Mouse (Mus musculus): Measurements from ENCODE around the gene Neil1.

Gene Neil1

DNA sequence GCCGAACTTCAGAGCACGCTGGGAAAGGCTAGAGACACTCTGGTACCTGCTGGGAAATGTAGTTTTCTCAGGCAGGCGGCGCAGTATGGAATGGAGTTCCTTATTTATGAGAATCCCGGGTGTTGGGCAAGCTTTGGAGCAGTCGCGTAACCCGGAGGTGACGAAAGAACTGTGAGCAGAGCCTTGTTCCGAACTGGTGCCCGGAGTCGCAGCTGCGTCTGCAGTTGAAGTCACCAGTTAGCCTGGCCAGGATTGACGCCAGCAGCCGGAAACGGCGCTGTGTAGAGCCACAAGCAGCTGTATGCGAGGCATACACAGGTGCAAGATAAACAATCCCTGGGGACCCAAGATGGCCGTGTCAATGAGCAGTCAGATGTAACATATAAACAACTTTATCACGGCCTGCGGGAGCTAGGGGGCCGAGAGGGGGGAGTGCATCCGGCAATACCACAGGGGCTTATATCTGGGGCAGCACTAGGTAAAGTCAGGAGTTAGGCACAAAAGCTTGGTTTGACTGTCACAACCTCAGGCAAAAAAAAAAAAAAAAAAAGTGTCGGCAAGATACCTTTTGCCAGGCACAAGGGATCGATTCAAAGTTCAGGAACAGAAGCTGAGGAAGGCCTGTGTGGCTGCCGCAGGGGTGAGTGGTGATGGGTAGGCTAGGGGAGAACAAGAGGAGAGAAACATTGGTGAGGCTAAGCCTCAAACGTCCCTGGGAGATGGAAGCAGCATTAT is at the start of gene Neil1:
Gene Neil1 (minus strand): TSS at position 162 of the 735 bp plus-strand sequence.
- peak; percentile 83 for DNase-seq (ENCODE audit: extremely low read depth, insufficient read length, low spot score)

DNA sequence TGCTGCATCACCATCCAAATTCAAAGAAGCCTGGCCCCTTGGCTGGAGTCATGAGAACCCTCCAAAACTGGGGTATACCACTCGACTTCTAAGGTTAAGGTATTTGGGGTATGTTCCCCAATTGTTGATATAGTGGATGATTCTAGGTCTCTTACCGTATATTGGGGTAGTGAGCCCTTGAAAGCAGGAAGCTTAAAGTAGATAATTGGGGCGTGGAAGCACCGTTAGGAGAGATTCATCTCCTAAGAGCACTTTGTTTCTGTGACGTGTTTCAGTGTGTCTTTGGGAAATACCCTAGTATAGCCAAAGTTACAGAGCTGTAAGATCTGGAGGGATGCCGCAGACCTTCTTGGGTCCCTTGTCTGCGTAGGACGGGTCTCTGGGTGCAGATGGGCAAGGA is 49.3 kb upstream of the Neil1 start:
- no peak for DNase-seq (ENCODE audit: extremely low read depth, insufficient read length, low spot score)

DNA sequence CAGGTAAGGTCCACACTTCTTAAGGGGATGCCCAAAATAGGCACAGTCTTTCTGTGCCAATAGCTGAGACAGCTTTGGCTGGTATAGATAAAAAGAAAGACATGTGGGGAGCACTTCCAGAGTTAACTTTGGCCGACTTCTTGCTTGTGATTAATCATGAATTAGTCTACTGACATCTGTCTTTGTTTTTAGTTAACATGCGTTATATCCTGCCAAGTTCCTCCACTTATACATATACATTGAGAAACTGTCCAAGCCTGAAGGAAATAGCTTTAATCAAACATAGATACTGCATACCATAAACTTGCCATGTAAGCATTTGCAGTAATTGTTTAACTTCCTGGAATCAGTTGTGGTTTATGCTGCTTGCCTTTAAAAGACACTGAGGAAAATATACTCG is 48.6 kb upstream of the Neil1 start:
- no peak for DNase-seq (ENCODE audit: extremely low read depth, insufficient read length, low spot score)

DNA sequence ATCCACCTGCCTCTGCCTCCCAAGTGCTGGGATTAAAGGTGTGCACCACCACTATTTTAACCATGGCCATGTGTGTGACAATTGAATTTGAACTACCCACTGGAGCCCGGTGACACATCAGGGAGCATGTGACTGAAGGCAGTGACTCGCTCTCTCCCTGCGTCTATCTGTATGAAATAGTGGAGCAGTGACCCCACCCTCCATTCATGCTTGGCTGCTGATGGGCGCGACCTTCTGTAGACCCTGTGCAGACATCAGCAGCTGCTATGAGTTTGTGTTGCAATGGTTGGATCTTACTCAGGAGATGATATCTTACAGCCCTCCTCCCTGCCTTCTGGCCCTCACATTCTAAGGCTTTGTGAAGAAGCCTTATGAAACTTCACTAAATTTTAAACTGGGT is 20.3 kb upstream of the Neil1 start:
- no peak for DNase-seq (ENCODE audit: extremely low read depth, insufficient read length, low spot score)

DNA sequence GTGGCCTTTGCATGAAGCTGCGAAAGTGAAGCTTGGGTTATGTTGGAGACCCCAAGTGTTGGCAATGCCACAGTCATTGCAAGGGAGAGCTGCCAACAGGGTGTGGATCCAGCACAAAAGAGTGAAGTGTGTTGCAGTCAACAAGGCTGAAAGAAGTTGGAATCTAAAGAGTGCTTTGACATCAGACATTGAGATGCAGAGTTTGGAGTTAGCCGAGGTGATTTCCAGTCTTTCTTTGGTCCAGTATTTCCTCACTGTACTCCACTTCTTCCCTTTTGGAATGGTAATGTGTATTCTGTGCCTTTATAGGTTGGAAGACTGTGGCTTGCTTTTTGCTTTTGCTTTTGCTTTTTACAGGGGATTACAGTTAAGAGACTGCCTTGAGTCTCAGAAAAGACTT is 18.1 kb upstream of the Neil1 start:
- DNase-seq (ENCODE audit: extremely low read depth, insufficient read length, low spot score) = no peak

DNA sequence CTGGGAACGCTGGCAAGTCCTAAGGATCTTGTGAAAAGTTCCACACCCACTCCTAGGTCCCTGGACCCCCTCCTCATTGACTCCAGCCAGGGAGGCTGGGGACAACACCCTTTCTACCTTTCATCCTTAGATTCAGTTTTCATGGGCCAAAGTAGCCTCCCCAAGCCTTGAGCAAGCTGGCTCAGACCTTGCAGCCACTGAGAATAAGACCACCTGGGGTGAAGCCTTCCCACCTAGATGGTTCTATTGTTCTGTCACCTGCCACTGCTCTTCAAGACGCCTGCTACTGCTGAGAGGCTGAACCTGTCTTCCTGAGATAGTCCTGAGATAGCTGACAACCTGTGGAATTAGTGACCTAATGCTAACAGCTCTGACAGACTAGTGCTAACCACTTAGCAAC is 15.0 kb upstream of the Neil1 start:
- no peak for DNase-seq (ENCODE audit: extremely low read depth, insufficient read length, low spot score)

DNA sequence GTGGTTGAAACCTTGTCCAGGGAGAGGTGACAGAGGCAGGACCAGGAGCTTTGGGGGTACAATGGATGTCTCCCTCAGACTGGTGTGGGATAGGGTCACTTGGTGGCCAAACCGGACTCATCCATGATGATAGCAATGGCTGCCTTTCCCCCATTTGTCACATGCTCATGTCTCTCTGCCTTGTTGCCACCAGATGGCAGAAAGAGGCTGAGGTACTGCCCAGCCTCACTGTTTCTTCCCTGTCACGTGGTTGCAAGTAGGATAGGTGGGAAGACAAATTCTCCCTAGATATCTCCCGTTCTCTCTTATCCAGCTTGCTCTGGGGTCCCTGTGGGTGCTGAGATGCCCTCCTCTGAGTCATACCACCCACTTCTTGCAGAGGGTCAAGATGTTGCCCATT is 14.4 kb upstream of the Neil1 start:
- peak; percentile 48 for DNase-seq (ENCODE audit: extremely low read depth, insufficient read length, low spot score)

DNA sequence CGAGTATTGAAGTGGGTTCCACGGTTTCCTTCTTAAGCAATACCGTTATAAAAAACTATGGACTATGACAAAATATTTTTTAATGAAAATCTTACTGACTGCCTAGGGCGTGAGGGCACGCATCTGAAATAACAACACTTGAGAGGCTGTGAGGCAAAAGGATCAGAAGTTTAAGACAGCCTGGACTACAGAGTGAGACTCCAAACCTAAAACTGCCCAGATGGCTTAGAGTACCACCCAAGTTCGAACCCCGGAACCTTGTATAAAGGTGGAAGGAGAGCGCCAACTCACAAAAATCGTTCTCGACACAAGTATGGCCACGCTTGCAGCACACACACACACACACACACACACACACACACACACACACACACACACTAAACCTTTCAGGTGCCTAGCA is 10.4 kb upstream of the Neil1 start:
- no peak for DNase-seq (ENCODE audit: extremely low read depth, insufficient read length, low spot score)

DNA sequence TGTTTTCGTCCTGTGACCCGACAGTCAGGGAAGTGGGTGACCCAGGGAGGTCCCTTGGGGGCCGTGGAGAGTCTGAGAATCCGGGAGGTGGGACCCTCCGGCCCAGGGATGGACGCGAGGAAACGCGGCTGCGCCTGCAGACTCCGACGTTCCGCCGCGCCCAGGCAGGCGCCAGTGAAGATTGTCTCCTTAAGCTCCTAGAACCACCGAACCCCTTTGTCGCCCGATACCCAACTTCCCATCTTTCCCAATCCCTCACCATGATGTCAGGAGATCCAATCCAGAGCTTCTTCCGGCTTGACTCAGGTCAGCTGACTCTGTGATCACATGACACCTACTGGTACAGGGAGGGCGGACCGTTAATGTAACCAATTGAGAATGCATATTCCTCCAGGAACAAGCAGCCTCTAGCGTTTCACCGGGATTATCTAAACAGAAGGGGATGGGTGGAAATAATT is 9.9 kb upstream of the Neil1 start, which contains the start of gene Commd4:
Gene Commd4 (minus strand): TSS at position 319 of the 458 bp plus-strand sequence.
- peak; percentile 72 for DNase-seq (ENCODE audit: extremely low read depth, insufficient read length, low spot score)

DNA sequence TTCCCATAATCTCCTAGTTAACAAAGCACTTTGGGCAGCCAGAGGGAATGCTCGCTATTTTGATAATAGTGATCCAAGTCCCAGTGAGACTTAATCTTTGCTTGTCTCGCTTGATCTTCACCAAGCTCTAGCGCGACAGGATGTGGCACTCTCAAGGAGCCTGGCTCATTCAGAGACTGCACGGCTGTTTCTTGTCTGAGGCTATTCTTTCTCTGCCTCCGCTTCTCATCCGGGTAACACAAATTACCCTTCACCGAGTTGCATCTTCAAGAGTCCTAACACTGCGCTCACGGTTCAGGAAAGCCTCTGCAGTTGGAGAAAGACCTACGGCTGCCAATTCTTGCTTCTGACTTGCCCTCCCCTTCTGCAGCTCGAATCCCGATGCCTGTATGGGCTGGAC is 9.4 kb upstream of the Neil1 start:
- no peak for DNase-seq (ENCODE audit: extremely low read depth, insufficient read length, low spot score)

DNA sequence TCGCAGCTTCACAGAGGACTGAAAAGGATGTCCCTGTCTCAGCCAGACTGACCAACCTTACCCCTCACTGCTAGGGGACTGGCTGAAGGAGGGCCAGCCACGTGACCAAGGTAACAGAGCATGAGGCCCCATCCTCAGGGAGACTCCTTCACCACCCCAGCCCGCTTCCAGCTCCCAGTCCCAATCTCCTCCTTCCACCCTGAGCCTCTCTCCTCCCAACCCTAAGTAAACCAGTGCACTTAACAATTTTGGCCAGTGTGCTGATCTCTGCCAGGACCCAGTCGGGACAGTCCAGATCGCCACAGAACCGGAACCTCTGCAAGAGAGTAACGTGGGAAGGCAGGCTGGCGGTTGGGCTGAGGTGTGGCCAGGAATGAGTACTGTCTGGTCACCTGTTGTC is 8.7 kb upstream of the Neil1 start:
- DNase-seq (ENCODE audit: extremely low read depth, insufficient read length, low spot score) = no peak

DNA sequence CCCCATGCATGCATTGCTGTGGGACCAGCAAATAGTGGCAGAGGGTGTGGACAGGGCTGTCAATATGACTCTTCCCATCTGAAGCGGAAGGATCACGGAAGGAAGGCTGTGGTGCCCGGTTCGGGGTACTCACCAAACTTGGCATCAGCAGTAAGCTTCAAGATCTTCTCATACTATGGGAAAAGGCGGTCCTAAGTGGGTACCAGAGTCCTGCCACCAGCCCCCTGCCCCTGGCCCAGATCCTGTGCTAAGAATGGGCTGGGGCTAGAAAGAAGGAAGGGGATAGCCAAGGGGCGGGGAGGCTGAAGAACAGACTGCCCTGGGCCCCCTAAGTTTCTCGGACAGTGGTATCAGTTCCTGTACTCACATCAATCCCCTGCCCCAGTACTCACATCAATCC is 8.3 kb upstream of the Neil1 start:
- no peak for DNase-seq (ENCODE audit: extremely low read depth, insufficient read length, low spot score)

DNA sequence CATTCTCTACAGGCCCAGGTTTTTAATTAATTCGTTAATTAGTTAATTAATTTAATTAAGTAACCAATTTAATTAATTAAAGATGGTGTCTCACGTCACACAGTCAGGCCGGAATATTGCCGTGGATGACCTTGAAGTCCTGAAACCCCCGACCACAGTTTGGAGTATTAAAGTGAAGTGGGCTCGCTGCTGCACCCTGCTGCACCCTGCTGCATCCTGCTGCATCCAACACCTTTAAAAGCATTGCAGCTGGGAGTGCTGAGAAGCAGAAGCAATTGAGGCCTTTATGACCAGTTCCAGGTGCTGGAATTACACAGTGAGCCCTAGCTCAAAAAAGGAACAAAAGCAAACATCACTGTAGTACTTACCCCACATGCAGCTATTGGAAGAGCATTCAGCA is 4.2 kb upstream of the Neil1 start:
- DNase-seq (ENCODE audit: extremely low read depth, insufficient read length, low spot score) = no peak

DNA sequence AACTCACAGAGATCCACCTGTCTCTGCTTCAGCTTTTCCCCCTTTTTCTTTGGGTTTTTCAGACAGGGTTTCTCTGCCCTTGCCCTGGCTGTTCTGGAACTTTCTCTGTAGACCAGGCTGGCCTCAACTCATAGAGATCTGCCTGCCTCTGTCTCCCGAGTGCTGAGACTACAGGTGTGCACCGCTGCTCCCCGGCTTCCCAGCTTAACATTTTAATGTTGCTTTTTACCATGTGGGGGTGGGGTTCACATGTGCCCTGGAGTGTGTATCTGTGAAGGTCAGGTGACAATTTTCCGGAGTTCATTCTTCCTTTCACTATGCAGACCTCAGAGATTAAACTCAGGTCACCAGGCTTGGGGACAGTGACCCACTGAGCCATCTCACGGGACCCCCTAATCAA is 2.1 kb upstream of the Neil1 start:
- DNase-seq (ENCODE audit: extremely low read depth, insufficient read length, low spot score) = no peak

DNA sequence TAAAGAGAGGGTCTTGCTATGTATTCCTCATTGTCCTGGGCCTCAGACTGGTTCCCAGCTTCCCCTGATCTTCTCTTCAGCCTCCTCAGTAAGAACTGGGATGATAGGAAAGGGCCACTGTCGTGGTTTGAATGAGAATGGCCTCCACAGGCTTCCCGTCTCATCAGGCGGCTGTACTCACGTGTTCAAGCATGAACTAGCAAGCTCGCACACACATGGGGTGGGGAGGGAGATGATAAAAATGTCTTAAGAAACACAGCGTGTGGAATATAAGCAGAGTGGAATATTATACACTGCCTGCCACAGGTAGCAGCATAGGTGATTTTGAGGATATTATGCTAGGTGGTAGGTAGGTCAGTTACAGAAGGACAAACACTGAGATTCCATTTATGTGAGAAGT is 916 bp upstream of the Neil1 start:
- DNase-seq (ENCODE audit: extremely low read depth, insufficient read length, low spot score) = no peak

DNA sequence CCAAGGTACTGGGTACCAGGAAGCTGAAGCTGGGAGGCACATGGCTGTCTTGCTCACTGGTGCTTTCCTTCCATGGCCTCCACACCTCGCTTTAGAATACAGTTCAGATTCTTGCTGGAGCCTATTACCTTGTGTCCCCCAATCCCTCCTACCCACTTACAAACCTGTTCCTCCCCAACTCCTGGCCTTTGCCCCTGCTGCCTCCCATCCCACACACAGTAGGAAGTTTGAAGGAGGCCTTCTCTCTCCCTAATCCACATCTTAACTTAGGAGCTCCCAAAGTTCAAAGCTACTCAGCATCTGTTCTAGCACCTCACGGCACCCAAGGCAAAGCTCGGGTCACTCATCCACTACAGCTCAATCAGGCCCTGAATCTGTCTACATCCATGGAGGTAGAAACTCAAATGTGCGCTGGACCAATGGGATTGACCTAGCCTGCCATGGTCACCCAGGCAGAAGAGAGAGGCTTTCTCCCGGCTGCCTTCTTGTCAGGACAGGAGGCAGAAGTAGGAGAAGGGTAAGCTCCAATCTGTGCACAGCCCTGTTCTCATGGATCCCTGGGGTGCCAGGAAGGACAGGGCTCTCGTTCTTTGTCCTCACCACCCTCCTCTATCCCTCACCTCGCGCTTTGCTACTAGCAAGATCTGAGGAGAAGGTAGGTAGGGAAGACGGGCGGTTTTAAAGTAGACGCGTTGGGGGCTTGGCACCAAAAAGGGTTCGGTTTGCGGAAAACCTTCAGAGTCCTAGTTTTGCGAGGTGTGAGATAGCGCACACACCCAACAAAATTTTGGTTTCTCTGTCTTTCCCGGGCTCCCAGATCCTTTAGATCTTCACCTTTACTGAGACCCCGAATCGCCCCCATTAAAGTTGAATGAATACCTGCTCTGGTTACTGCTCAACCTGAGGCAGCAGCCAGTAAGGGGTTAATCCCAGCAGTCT is 631 bp downstream of the Neil1 start:
- DNase-seq (ENCODE audit: extremely low read depth, insufficient read length, low spot score) = no peak

DNA sequence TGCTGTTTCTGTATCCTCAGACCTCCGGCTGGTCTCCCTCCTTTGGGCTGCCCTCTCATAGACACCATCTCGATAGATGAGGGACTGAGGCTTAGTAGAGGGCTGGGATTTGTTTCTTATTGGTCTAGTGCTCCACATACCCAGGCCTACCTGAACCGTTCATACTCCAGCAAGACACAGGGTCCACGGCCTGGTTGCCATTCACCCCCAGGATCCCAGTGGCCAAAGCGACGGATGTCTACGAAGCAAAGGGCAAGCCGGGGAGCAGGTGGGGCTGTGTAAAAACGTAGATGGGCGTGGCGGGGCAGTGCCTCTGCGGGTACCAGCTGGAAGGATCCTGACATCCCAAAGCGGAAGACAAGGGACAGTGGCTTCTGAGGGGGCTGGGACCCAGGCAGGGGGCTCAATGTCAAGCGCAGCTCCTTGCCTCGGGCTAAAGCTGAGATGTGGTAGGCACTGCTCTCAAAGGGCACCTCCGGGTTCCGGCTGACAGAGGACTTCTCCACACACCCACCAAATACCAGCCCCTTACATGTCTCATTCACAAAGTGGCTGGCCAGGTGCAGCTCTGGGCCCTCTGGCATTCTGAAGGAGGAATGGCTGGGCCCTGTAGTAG is 1.5 kb downstream of the Neil1 start:
- no peak for DNase-seq (ENCODE audit: extremely low read depth, insufficient read length, low spot score)

DNA sequence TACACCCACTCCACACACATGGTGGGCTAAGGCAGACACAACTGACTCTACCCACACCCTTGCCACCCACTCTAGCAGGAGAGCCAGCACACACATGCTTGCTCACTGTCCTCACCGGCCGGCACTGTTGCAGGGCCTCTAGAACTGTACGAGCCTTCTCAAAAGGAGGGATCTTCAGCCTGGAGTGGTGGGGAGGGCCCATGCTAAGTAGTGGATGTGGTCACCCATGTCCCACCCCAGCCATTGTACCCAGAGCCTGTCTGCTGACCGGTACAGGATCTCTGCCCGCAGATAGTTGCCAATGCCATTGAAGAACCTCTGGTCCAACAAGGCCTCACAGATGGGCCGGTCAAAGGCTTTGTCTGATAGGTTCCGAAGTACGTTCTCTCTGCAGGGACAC is 3.3 kb downstream of the Neil1 start:
- DNase-seq (ENCODE audit: extremely low read depth, insufficient read length, low spot score) = no peak

DNA sequence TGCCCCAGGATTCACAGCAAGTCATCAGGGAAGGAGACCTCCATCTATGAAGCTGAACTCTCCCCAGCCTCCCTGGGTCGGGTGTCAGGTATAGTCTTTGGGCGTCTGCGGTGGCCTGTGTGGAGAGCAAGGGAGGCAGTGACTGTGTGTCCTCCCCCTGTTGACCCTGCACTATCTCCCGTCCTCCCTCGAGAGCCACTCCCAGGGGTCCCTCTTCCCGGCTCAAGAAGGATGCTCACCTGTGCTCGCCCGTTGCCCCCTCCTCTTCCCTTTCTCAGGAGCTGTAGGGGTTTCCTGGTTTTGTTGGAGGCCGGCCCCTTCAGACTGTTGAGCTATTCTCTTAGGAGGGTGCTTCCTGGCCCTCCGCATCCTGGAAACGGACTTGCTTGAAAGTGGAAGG is 4.9 kb downstream of the Neil1 start:
- DNase-seq (ENCODE audit: extremely low read depth, insufficient read length, low spot score) = no peak

DNA sequence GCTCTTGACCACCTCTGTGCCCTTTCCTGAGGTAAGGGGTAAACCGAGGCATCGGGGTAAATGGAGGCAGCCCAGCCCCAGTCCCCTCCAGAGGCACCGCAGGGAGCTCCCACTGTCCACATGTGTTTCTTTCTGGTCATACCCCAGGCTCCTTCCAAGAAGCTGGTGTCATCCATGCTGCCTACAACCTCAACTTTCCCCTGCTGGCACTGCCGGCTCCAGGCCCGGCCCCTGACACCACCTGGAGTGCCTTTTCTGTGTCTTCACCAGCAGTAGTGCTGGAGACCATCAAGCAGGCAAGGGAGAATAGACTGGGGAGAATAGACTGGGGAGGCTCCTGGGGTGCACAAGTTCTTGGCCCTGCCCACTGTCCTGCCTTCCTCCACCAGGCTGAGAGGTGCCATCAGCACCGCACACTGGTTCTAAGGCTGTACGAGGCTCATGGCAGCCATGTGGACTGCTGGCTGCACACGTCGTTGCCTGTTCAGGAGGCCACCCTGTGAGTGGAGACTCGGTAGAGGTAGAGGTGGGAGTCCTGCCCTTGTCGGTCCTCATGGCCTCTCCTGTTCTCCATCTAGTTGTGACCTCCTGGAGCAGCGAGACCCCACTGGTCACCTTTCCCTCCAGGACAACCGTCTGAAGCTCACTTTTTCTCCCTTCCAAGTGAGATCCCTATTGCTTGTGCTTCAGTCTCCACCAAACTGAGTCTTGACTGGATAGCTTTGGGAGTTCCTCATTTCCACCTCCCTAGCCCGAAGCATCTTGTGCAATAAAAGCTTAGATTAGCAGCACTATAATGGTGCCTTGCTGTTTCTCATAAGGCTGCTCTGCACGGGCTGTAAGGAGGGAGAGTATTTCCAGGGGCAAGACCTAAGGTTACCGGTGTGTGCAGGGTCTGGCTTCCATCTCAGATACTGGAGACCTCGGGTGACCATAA is 6.4 kb downstream of the Neil1 start:
- no peak for DNase-seq (ENCODE audit: extremely low read depth, insufficient read length, low spot score)

Data from 3134 (cell line).